Mouse (Mus musculus): ENCODE measurements around the gene Ptger1. TPM values are rescaled to one million over a fixed set of nuclear protein-coding genes. Genes with fewer than 3 reads are reported as not detected.
A peak's percentile ranks its signal among the peaks of the same experiment; 100 is the strongest.

Ptger1 gene
- polyA plus RNA-seq, 1 experiment from 2014 or later = 0.34 TPM

- Histone ChIP-seq H3K9me3 (ENCODE audit: control insufficient read depth, low read length) (no peaks in the 10 kb centered on the region), H3K4me1 (ENCODE audit: control insufficient read depth, insufficient read depth, low read length) (peaks cover 10% of the 10 kb centered on the region), H3K4me3 (ENCODE audit: low read depth, low read length) (peak overlapping the region; percentile 92), H3K36me3 (ENCODE audit: control insufficient read depth, insufficient read depth, low read length) (no peaks in the 10 kb centered on the region), H3K27ac (ENCODE audit: low read depth, low read length) (no peak overlapping the region), H3K4me2 (ENCODE audit: low read depth) (0 out of 2 replicates have a peak overlapping the region, but pooled peaks have one; percentile 19), H3K27me3 (ENCODE audit: control insufficient read depth, insufficient read depth, low read length) (no peaks in the 10 kb centered on the region), H3K9ac (ENCODE audit: low read length) (no peak overlapping the region)
- DNase-seq (ENCODE audit: low spot score) = no peak
- ATAC-seq (ENCODE audit: insufficient read depth, low FRiP score, low TSS enrichment) = peak; percentile 49; the same call in 1 of the 2 replicates
- 17% methylated on average over 8 of the region's 8 CpGs for WGBS
Measured at GRCm38 (mm10) chr8:83714676-83715030, 48.2 kb downstream of the Ptger1 start.

GRCm38 (mm10) chr8:83715031-83715690 is 48.7 kb downstream of the Ptger1 start, which contains the start of gene Ddx39:
Gene Ddx39, plus strand, starts transcription at chr8:83715177.
- peak within 1 kb of the TSS; percentile 83 for H3K4me2 ChIP-seq (ENCODE audit: low read depth)
- H3K36me3 ChIP-seq (ENCODE audit: control insufficient read depth, insufficient read depth, low read length) = peaks cover under 1% of the 10 kb centered on the region; the same call in 1 of the 2 replicates
- WGBS = under 1% methylated on average over 63 of the region's 63 CpGs

GRCm38 (mm10) chr8:83715771-83716170 is 49.3 kb downstream of the Ptger1 start:
- Histone ChIP-seq H3K9ac (ENCODE audit: low read length) (peak overlapping the region; percentile 86), H3K27me3 (ENCODE audit: control insufficient read depth, insufficient read depth, low read length) (no peaks in the 10 kb centered on the region), H3K4me1 (ENCODE audit: control insufficient read depth, insufficient read depth, low read length) (peaks cover 10% of the 10 kb centered on the region), H3K36me3 (ENCODE audit: control insufficient read depth, insufficient read depth, low read length) (peaks cover 7% of the 10 kb centered on the region), H3K27ac (ENCODE audit: low read depth, low read length) (no peak overlapping the region), H3K9me3 (ENCODE audit: control insufficient read depth, low read length) (no peaks in the 10 kb centered on the region), H3K4me2 (ENCODE audit: low read depth) (peak overlapping the region; percentile 83), H3K4me3 (ENCODE audit: low read depth, low read length) (peak overlapping the region; percentile 92)
- WGBS = 2% methylated on average over 17 of the region's 17 CpGs
- DNase-seq (ENCODE audit: low spot score) (no peak), ATAC-seq (ENCODE audit: insufficient read depth, low FRiP score, low TSS enrichment) (no peak)

More at GRCm38 (mm10) chr8:83715031-83715690, 48.7 kb downstream of the Ptger1 start, which contains the start of gene Ddx39:
- no peaks in the 10 kb centered on the region for H3K27me3 ChIP-seq (ENCODE audit: control insufficient read depth, insufficient read depth, low read length)
- ATAC-seq (ENCODE audit: insufficient read depth, low FRiP score, low TSS enrichment) (peak; percentile 99), DNase-seq (ENCODE audit: low spot score) (peak; percentile 94)
- H3K4me1 ChIP-seq (ENCODE audit: control insufficient read depth, insufficient read depth, low read length) = peaks cover 10% of the 10 kb centered on the region
- peak within 1 kb of the TSS; percentile 85 for H3K27ac ChIP-seq (ENCODE audit: low read depth, low read length)
- H3K9ac ChIP-seq (ENCODE audit: low read length) = peak within 1 kb of the TSS; percentile 86
- peak within 1 kb of the TSS; percentile 92 for H3K4me3 ChIP-seq (ENCODE audit: low read depth, low read length)
- no peaks in the 10 kb centered on the region for H3K9me3 ChIP-seq (ENCODE audit: control insufficient read depth, low read length)

GRCm38 (mm10) chr8:83716563-83716962 is 50.1 kb downstream of the Ptger1 start:
- ATAC-seq (ENCODE audit: insufficient read depth, low FRiP score, low TSS enrichment) = no peak
- Histone ChIP-seq H3K36me3 (ENCODE audit: control insufficient read depth, insufficient read depth, low read length) (peaks cover 13% of the 10 kb centered on the region), H3K27me3 (ENCODE audit: control insufficient read depth, insufficient read depth, low read length) (no peaks in the 10 kb centered on the region), H3K9me3 (ENCODE audit: control insufficient read depth, low read length) (no peaks in the 10 kb centered on the region), H3K4me1 (ENCODE audit: control insufficient read depth, insufficient read depth, low read length) (peaks cover 10% of the 10 kb centered on the region), H3K4me2 (ENCODE audit: low read depth) (peak overlapping the region; percentile 83), H3K27ac (ENCODE audit: low read depth, low read length) (no peak overlapping the region), H3K4me3 (ENCODE audit: low read depth, low read length) (peak overlapping the region; percentile 92; the same call in 1 of the 2 replicates), H3K9ac (ENCODE audit: low read length) (no peak overlapping the region)
- 88% methylated on average over 2 of the region's 2 CpGs for WGBS
- DNase-seq (ENCODE audit: low spot score) = no peak

- Histone ChIP-seq H3K9ac (ENCODE audit: low read length) (no peak overlapping the region), H3K27ac (ENCODE audit: low read depth, low read length) (no peak overlapping the region), H3K27me3 (ENCODE audit: control insufficient read depth, insufficient read depth, low read length) (no peaks in the 10 kb centered on the region), H3K36me3 (ENCODE audit: control insufficient read depth, insufficient read depth, low read length) (peaks cover 35% of the 10 kb centered on the region), H3K4me1 (ENCODE audit: control insufficient read depth, insufficient read depth, low read length) (peaks cover 10% of the 10 kb centered on the region), H3K9me3 (ENCODE audit: control insufficient read depth, low read length) (no peaks in the 10 kb centered on the region), H3K4me3 (ENCODE audit: low read depth, low read length) (no peak overlapping the region), H3K4me2 (ENCODE audit: low read depth) (no peak overlapping the region)
- WGBS = 88% methylated on average over 2 of the region's 2 CpGs
- no peak for ATAC-seq (ENCODE audit: insufficient read depth, low FRiP score, low TSS enrichment)
- no peak for DNase-seq (ENCODE audit: low spot score)
Measured at GRCm38 (mm10) chr8:83719048-83719447, 52.6 kb downstream of the Ptger1 start.

GRCm38 (mm10) chr8:83719693-83720092 is 53.2 kb downstream of the Ptger1 start:
- H3K27me3 ChIP-seq (ENCODE audit: control insufficient read depth, insufficient read depth, low read length) = no peaks in the 10 kb centered on the region
- peaks cover 36% of the 10 kb centered on the region for H3K36me3 ChIP-seq (ENCODE audit: control insufficient read depth, insufficient read depth, low read length)
- H3K4me1 ChIP-seq (ENCODE audit: control insufficient read depth, insufficient read depth, low read length) = peaks cover 10% of the 10 kb centered on the region
- H3K9ac ChIP-seq (ENCODE audit: low read length) = no peak overlapping the region
- no peaks in the 10 kb centered on the region for H3K9me3 ChIP-seq (ENCODE audit: control insufficient read depth, low read length)
- DNase-seq (ENCODE audit: low spot score) (no peak), ATAC-seq (ENCODE audit: insufficient read depth, low FRiP score, low TSS enrichment) (no peak)
- WGBS = 86% methylated on average over 2 of the region's 2 CpGs
- H3K27ac ChIP-seq (ENCODE audit: low read depth, low read length) = no peak overlapping the region
- H3K4me3 ChIP-seq (ENCODE audit: low read depth, low read length) = no peak overlapping the region
- no peak overlapping the region for H3K4me2 ChIP-seq (ENCODE audit: low read depth)

GRCm38 (mm10) chr8:83721405-83722025 is 55.0 kb downstream of the Ptger1 start:
- Histone ChIP-seq H3K27ac (ENCODE audit: low read depth, low read length) (no peak overlapping the region), H3K4me3 (ENCODE audit: low read depth, low read length) (no peak overlapping the region), H3K9me3 (ENCODE audit: control insufficient read depth, low read length) (no peaks in the 10 kb centered on the region), H3K9ac (ENCODE audit: low read length) (no peak overlapping the region), H3K36me3 (ENCODE audit: control insufficient read depth, insufficient read depth, low read length) (peaks cover 44% of the 10 kb centered on the region), H3K4me1 (ENCODE audit: control insufficient read depth, insufficient read depth, low read length) (peaks cover 4% of the 10 kb centered on the region; the same call in 1 of the 2 replicates), H3K27me3 (ENCODE audit: control insufficient read depth, insufficient read depth, low read length) (no peaks in the 10 kb centered on the region), H3K4me2 (ENCODE audit: low read depth) (no peak overlapping the region)
- ATAC-seq (ENCODE audit: insufficient read depth, low FRiP score, low TSS enrichment) (no peak), DNase-seq (ENCODE audit: low spot score) (no peak)
- 92% methylated on average over 25 of the region's 25 CpGs for WGBS

Data from neural tube, embryonic 11.5 days (tissue).